Mouse (Mus musculus): Measurements from ENCODE around the gene Arid5b. TPM values are rescaled to one million over a fixed set of nuclear protein-coding genes. Genes with fewer than 3 reads are reported as not detected.
A peak's percentile ranks its signal among the peaks of the same experiment; 100 is the strongest.

The Arid5b gene
- polyA plus RNA-seq, 1 experiment from 2014 or later: 42.1 TPM

DNA sequence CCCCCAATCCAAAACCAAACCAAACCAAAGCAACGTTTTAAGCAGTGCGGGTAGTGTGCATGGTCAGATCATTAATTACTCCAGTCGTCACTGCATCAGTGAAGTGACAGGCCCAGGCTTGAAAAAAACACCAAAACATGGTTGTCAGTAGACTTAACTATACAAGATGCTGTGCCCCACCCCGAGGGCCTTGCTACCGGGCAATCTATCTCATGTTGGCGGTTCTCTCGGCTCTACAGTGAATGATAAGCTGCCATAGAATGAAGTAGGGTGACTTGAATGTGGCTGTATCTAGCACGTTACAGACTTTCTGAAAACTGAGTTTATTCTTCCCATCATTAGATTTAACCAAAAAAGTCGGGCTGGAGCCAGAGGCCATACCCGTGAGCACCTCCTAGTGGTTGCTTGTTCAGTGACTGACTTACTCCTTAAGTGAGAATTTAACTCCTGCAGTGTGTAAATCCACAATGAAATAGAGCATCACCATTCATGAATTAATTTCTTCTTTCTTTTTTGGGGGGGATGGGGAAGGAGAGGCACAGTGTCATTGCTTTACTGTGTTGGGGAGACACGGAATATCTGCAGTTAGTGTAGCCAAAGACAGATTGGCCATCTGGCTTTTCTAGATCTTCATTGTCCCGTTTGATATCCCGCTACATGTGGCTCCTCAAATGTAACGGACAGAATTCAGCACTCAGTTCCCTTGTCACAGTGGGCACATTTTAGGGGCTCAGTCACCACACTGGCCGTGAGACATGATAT lies 188.9 kb downstream of the Arid5b start:
- Histone ChIP-seq H3K4me2 (ENCODE audit: low read depth, severe bottlenecking) (no peak overlapping the region), H3K27ac (replicated peaks; ENCODE audit: low read depth, low read length) (no peak overlapping the region), H3K9ac (ENCODE audit: low read length) (no peak overlapping the region), H3K9me3 (ENCODE audit: control insufficient read depth, low read length) (no peaks in the 10 kb centered on the region), H3K4me3 (ENCODE audit: low read depth, low read length) (no peak overlapping the region), H3K4me1 (ENCODE audit: control insufficient read depth, insufficient read depth, low read length) (no peaks in the 10 kb centered on the region; the same call in 1 of the 2 replicates), H3K36me3 (ENCODE audit: control insufficient read depth, insufficient read depth, low read length) (no peaks in the 10 kb centered on the region), H3K27me3 (ENCODE audit: control insufficient read depth, insufficient read depth, low read length) (no peaks in the 10 kb centered on the region)
- 68% methylated on average over 15 of the region's 15 CpGs for WGBS
- peak; percentile 47 for DNase-seq (ENCODE audit: low spot score)
- no peak for ATAC-seq (ENCODE audit: insufficient number of reproducible peaks, low FRiP score, low TSS enrichment, low read depth)

DNA sequence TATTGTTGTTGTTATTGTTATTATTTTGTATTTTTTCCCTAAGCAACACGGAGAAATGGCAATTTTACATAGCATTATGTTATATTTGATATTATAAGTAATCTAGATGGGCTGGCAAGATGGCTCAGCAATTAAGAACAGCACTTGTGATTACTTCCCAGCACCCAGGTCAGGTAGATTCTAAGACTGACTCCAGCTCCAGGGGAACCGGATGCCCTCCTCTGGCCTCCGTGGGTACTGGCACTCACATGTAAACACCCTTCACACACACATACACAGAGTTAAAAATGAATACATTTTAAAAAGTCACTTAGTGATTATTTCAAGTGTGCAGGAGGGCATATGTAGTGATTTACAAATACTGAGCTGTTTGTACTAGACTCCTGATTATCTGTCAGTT lies 190.8 kb downstream of the Arid5b start:
- no peak for DNase-seq (ENCODE audit: low spot score)
- Histone ChIP-seq H3K9ac (ENCODE audit: low read length) (no peak overlapping the region), H3K4me2 (ENCODE audit: low read depth, severe bottlenecking) (no peak overlapping the region), H3K4me1 (ENCODE audit: control insufficient read depth, insufficient read depth, low read length) (no peaks in the 10 kb centered on the region; the same call in 1 of the 2 replicates), H3K4me3 (ENCODE audit: low read depth, low read length) (no peak overlapping the region), H3K36me3 (ENCODE audit: control insufficient read depth, insufficient read depth, low read length) (no peaks in the 10 kb centered on the region), H3K9me3 (ENCODE audit: control insufficient read depth, low read length) (no peaks in the 10 kb centered on the region), H3K27me3 (ENCODE audit: control insufficient read depth, insufficient read depth, low read length) (no peaks in the 10 kb centered on the region), H3K27ac (replicated peaks; ENCODE audit: low read depth, low read length) (no peak overlapping the region)
- ATAC-seq (ENCODE audit: insufficient number of reproducible peaks, low FRiP score, low TSS enrichment, low read depth): no peak
- 84% methylated on average over 3 of the region's 3 CpGs for WGBS

GRCm38 (mm10) chr10:68086973-68087372 lies 191.6 kb downstream of the Arid5b start:
- Histone ChIP-seq H3K4me1 (ENCODE audit: control insufficient read depth, insufficient read depth, low read length) (no peaks in the 10 kb centered on the region; the same call in 1 of the 2 replicates), H3K36me3 (ENCODE audit: control insufficient read depth, insufficient read depth, low read length) (no peaks in the 10 kb centered on the region), H3K27ac (replicated peaks; ENCODE audit: low read depth, low read length) (no peak overlapping the region), H3K4me2 (ENCODE audit: low read depth, severe bottlenecking) (no peak overlapping the region), H3K4me3 (ENCODE audit: low read depth, low read length) (no peak overlapping the region), H3K27me3 (ENCODE audit: control insufficient read depth, insufficient read depth, low read length) (no peaks in the 10 kb centered on the region), H3K9ac (ENCODE audit: low read length) (no peak overlapping the region), H3K9me3 (ENCODE audit: control insufficient read depth, low read length) (no peaks in the 10 kb centered on the region)
- DNase-seq (ENCODE audit: low spot score): no peak
- no peak for ATAC-seq (ENCODE audit: insufficient number of reproducible peaks, low FRiP score, low TSS enrichment, low read depth)
- WGBS: 59% methylated on average over 4 of the region's 4 CpGs

DNA sequence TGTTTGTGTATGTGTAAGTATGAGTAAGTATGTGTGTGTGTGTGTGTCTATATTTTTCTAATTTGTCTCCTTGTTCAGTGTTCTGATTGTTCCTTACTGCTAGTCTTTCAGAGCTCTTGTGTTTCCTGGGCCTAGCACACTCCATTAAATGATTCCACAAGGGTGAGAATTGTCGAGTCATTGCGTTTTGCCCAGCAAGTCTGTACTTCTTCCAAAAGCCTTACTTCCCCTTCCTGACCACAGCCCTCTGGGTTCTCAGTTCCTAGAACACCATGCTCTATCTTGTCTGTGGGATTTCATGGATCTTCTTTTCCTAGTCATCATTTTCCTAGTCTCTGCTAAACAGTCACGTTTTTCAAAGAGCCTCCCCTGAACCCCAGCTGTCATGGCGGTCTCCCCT lies 193.0 kb downstream of the Arid5b start:
- Histone ChIP-seq H3K4me3 (ENCODE audit: low read depth, low read length) (no peak overlapping the region), H3K4me2 (ENCODE audit: low read depth, severe bottlenecking) (no peak overlapping the region), H3K9me3 (ENCODE audit: control insufficient read depth, low read length) (no peaks in the 10 kb centered on the region), H3K36me3 (ENCODE audit: control insufficient read depth, insufficient read depth, low read length) (no peaks in the 10 kb centered on the region), H3K9ac (ENCODE audit: low read length) (no peak overlapping the region), H3K4me1 (ENCODE audit: control insufficient read depth, insufficient read depth, low read length) (no peaks in the 10 kb centered on the region; the same call in 1 of the 2 replicates), H3K27me3 (ENCODE audit: control insufficient read depth, insufficient read depth, low read length) (no peaks in the 10 kb centered on the region), H3K27ac (replicated peaks; ENCODE audit: low read depth, low read length) (no peak overlapping the region)
- ATAC-seq (ENCODE audit: insufficient number of reproducible peaks, low FRiP score, low TSS enrichment, low read depth) (no peak), DNase-seq (ENCODE audit: low spot score) (no peak)
- WGBS: 77% methylated on average over 4 of the region's 4 CpGs

GRCm38 (mm10) chr10:68081712-68082111 lies 196.8 kb downstream of the Arid5b start:
- H3K9ac ChIP-seq (ENCODE audit: low read length): no peak overlapping the region
- H3K27me3 ChIP-seq (ENCODE audit: control insufficient read depth, insufficient read depth, low read length): no peaks in the 10 kb centered on the region
- no peak overlapping the region for H3K4me3 ChIP-seq (ENCODE audit: low read depth, low read length)
- DNase-seq (ENCODE audit: low spot score) (no peak), ATAC-seq (ENCODE audit: insufficient number of reproducible peaks, low FRiP score, low TSS enrichment, low read depth) (no peak)
- no peaks in the 10 kb centered on the region for H3K9me3 ChIP-seq (ENCODE audit: control insufficient read depth, low read length)
- no peak overlapping the region for H3K4me2 ChIP-seq (ENCODE audit: low read depth, severe bottlenecking)
- WGBS: 77% methylated on average over 6 of the region's 6 CpGs
- H3K4me1 ChIP-seq (ENCODE audit: control insufficient read depth, insufficient read depth, low read length): no peaks in the 10 kb centered on the region; the same call in 1 of the 2 replicates
- no peak overlapping the region for H3K27ac ChIP-seq (replicated peaks; ENCODE audit: low read depth, low read length)
- H3K36me3 ChIP-seq (ENCODE audit: control insufficient read depth, insufficient read depth, low read length): no peaks in the 10 kb centered on the region

- 84% methylated on average over 10 of the region's 10 CpGs for WGBS
- Histone ChIP-seq H3K9me3 (ENCODE audit: control insufficient read depth, low read length) (no peaks in the 10 kb centered on the region), H3K36me3 (ENCODE audit: control insufficient read depth, insufficient read depth, low read length) (no peaks in the 10 kb centered on the region), H3K9ac (ENCODE audit: low read length) (no peak overlapping the region), H3K4me2 (ENCODE audit: low read depth, severe bottlenecking) (no peak overlapping the region), H3K27ac (replicated peaks; ENCODE audit: low read depth, low read length) (no peak overlapping the region), H3K27me3 (ENCODE audit: control insufficient read depth, insufficient read depth, low read length) (no peaks in the 10 kb centered on the region), H3K4me3 (ENCODE audit: low read depth, low read length) (no peak overlapping the region), H3K4me1 (ENCODE audit: control insufficient read depth, insufficient read depth, low read length) (no peaks in the 10 kb centered on the region)
- DNase-seq (ENCODE audit: low spot score) (no peak), ATAC-seq (ENCODE audit: insufficient number of reproducible peaks, low FRiP score, low TSS enrichment, low read depth) (no peak)
Measured at GRCm38 (mm10) chr10:68079910-68080670, 198.4 kb downstream of the Arid5b start.

- WGBS: 89% methylated on average over 3 of the region's 3 CpGs
- Histone ChIP-seq H3K36me3 (ENCODE audit: control insufficient read depth, insufficient read depth, low read length) (no peaks in the 10 kb centered on the region), H3K9me3 (ENCODE audit: control insufficient read depth, low read length) (no peaks in the 10 kb centered on the region), H3K27ac (replicated peaks; ENCODE audit: low read depth, low read length) (no peak overlapping the region), H3K9ac (ENCODE audit: low read length) (no peak overlapping the region), H3K4me1 (ENCODE audit: control insufficient read depth, insufficient read depth, low read length) (no peaks in the 10 kb centered on the region), H3K27me3 (ENCODE audit: control insufficient read depth, insufficient read depth, low read length) (no peaks in the 10 kb centered on the region), H3K4me2 (ENCODE audit: low read depth, severe bottlenecking) (no peak overlapping the region), H3K4me3 (ENCODE audit: low read depth, low read length) (no peak overlapping the region)
- no peak for DNase-seq (ENCODE audit: low spot score)
- ATAC-seq (ENCODE audit: insufficient number of reproducible peaks, low FRiP score, low TSS enrichment, low read depth): no peak
Measured at GRCm38 (mm10) chr10:68078708-68079107, 199.8 kb downstream of the Arid5b start.

DNA sequence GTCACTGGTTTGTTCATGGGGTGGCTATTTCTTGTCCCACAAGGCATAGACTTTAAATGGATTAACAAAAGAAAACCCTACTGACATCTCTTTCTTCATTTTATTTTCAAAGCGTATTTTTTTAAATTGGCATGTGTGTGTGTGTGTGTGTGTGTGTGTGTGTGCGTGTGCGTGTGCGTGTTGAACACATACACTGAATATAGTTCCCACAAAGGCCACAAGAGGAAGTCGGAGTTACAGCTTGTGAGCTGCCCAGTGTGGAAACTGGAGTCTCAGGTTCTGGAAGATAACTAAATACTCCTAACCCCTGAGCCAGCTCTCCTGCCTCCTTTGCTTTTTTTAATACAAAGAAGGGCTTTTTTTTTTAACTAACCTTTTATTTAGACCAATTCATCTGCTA lies 203.4 kb downstream of the Arid5b start:
- 97% methylated on average over 5 of the region's 5 CpGs for WGBS
- ATAC-seq (ENCODE audit: insufficient number of reproducible peaks, low FRiP score, low TSS enrichment, low read depth): no peak
- H3K4me1 ChIP-seq (ENCODE audit: control insufficient read depth, insufficient read depth, low read length): no peaks in the 10 kb centered on the region
- H3K4me2 ChIP-seq (ENCODE audit: low read depth, severe bottlenecking): no peak overlapping the region
- H3K27ac ChIP-seq (replicated peaks; ENCODE audit: low read depth, low read length): no peak overlapping the region
- H3K9ac ChIP-seq (ENCODE audit: low read length): no peak overlapping the region
- H3K9me3 ChIP-seq (ENCODE audit: control insufficient read depth, low read length): no peaks in the 10 kb centered on the region
- H3K36me3 ChIP-seq (ENCODE audit: control insufficient read depth, insufficient read depth, low read length): no peaks in the 10 kb centered on the region
- no peaks in the 10 kb centered on the region for H3K27me3 ChIP-seq (ENCODE audit: control insufficient read depth, insufficient read depth, low read length)
- no peak overlapping the region for H3K4me3 ChIP-seq (ENCODE audit: low read depth, low read length)
- no peak for DNase-seq (ENCODE audit: low spot score)
